Mouse (Mus musculus): ENCODE results near the gene Entpd6.

The Entpd6 gene

DNA sequence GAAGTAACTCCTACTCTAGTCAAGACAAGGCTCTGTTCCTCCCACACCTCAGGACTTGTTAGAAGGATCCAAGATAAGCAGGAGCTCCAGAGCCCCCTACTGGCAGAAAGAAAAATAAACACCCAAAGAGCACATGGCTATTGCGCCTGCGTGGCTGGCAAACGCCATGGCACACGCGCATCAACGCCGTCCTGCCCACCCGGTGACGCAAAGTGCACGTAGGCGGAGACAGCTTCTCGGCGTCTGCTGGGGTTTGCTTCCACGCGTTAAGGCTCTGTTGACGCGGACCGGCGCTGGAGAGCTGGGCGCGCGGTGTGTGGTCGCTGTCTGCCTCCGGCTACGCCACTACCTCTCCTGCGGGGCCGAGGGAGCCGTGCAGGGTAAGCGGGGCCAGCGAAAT, at the start of gene Entpd6:
TSS of gene Entpd6 (plus strand) at position 189 of the 400 bp plus-strand sequence.
- in situ Hi-C loops (cut with MboI) = loop anchor here (5.0 to 10.0 kb wide), 2 partner anchors 74 to 142 kb away; partner anchors contain the start of gene Apmap

DNA sequence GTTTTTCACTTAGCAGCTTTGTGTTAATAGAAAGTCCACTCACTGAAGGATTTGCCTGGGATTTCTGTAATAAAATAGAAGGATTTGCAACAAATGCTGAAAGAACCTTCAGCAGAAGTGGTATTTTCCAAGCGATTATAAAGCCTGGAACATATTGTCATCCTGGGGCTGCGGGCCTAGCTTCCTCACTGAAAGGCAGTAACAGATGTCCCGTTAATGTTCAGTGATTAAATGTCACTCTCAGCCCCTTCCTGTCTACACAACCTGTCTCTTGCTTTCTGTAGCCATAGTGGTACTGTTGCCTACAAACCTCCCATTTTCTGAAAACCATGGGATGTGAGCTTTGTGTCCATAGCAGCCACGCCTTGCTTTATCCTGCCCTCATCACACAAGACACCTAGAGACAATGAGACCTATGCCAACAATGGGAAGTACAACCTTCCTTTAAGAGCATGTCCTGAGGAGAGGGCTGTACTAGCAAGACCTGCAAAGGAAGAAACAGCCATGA, 36.6 kb upstream of the Entpd6 start:
- in situ Hi-C loops (cut with MboI) = no loop called here

DNA sequence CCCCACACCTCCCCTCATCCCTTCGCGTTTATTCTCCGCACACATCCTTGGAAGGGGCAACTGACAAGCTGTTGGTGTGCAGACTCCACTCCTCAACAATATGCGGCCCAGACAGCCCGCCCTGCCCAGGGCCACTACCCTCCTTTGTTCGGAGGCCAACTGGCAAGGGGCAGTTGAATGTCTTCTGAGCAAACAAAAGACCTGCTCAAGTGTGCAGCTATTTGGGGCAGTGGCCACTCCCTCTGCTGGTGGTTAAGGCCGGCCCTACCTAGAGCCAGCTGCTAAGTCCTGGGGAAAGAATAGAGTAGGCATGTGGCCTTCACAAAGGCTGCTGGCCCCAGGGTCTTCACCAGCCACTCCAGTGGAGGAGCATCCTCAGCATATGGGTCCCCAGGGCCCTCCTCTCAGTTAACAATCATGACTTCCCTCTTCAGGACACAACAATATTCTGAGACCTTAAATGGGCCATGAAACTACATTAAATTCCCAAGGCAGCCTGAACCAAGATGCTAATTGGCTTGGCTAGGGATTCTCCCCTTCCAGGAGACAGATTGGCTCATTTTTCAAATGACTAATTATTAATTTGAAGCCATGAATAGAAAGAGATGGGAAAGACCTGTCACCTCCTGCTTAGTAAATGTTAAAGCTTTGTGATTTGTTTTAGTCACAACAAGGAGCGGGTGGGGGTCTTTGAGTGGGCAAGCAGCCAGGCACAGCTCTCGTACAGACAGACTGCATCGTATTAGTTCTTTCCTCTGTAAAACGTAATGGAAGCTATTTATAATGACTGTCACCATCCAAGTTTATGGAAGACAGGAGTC, 12.9 kb upstream of the Entpd6 start:
- in situ Hi-C loops (cut with MboI) = no loop called here

DNA sequence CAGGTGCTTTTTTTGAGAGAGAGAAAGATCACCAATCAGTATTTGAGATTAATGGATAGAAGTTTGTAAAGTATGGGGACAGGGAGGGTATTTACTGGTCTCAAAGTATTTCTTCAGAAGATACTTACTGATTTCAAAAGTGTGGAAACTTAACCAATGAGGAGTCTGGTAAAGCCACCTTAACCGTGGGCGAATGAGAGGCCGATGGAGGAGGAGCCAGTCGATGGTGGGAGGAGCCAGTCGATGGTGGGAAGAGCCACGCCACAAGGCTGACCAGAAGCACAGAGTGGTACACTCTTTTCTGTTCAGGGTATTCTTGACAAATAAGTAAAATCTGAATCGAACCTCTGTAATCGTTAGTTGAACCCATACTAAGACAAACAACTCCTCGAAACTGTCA, 11.0 kb upstream of the Entpd6 start:
- in situ Hi-C loops (cut with MboI) = no loop called here

DNA sequence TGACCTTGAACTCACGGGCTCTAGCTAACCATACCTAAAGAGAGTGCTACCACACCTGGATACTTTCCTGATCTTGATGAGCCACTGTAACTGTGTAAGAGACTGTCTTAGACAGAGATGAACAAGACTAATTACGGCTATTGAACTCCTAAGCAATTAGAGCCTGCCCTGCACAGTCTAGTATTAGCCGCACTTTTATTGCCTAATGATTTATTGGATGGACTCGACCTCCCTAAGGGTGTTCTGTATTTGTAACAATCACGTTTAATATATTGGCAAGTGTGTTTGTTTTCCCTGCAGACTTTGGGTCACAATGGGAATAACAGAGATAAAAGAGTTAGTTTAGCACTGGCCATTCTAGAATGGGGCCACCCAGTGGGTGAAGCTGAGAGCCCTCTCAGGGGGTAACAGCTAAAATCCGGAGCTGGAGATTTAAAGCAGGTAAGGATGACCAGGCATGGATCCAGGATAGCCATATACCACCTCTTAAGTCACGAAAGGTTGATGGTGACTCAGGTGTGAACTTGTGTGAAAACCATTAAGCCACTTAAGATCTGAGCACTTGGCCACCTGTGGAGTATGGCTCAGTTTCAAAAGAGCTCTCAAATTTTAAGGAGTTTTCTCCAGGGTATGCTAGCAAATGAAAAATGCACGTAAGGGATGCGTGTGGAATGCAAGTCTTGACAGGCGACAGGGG, 8.5 kb upstream of the Entpd6 start:
- in situ Hi-C loops (cut with MboI) = loop anchor here (10.0 kb wide), 1 partner anchor 65 kb away; no protein-coding TSS in a partner anchor

DNA sequence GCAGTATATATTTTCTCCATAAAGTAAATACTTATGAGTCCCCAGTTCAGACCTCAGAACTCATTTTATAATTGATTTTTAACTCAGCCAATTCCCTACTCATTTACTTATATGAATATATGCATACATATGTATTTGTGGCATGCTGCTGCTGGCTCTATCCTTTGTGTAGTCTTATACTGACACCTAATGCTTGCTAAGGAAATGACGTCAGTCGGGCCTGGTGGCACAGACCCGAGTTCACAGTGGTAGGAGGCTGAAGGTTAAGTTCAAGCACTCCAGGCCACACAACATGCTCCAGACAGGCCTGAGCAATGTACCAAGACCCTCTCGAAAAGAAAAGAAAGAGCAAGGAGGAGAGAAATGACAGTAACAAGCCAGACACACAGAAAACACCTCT, 7.4 kb upstream of the Entpd6 start:
- in situ Hi-C loops (cut with MboI) = loop anchor here (10.0 kb wide), 1 partner anchor 67 kb away; no protein-coding TSS in a partner anchor

DNA sequence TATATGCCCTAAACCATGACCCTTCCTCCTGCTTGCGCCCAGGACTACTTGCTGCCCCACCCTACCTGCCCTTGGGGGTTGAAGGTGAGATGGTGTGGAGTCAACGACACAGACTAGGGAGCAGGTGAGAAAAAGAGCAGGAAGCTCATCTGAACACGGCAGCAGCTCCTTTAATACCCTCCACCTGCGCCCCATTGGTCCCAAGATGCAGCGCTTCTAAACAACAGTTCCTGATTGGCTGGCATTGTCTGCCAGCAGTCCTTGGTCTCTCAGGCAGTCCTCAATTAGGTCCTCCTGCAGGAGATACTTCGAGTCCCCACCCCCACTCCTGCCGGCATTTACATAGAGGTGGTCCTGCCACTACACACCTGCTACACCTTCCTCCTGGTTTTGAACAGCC, 3.8 kb upstream of the Entpd6 start:
- in situ Hi-C loops (cut with MboI) = loop anchor here (5.0 to 10.0 kb wide), 2 partner anchors 70 to 138 kb away; partner anchors contain the start of gene Apmap

DNA sequence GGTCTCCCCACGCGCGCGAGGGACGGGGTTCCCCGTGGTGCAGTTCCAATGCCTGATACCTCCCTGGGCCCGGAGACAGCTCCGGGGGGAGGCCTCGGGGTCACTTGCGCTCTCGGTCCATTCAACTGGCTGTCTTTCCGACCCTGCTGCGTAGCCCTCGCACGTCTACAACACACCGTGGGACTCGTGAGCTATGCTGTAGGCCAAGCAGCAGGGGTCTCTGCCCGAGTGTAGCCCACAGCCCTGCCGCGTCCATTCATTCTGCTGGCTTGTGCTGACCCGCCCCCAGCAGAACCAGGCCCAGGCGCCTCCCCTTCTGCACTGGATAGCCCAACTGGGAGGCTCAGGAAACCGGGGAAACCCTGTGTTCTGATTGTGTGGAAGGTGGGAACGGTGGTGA, 441 bp downstream of the Entpd6 start:
- in situ Hi-C loops (cut with MboI) = loop anchor here (5.0 to 10.0 kb wide), 2 partner anchors 74 to 142 kb away; partner anchors contain the start of gene Apmap

DNA sequence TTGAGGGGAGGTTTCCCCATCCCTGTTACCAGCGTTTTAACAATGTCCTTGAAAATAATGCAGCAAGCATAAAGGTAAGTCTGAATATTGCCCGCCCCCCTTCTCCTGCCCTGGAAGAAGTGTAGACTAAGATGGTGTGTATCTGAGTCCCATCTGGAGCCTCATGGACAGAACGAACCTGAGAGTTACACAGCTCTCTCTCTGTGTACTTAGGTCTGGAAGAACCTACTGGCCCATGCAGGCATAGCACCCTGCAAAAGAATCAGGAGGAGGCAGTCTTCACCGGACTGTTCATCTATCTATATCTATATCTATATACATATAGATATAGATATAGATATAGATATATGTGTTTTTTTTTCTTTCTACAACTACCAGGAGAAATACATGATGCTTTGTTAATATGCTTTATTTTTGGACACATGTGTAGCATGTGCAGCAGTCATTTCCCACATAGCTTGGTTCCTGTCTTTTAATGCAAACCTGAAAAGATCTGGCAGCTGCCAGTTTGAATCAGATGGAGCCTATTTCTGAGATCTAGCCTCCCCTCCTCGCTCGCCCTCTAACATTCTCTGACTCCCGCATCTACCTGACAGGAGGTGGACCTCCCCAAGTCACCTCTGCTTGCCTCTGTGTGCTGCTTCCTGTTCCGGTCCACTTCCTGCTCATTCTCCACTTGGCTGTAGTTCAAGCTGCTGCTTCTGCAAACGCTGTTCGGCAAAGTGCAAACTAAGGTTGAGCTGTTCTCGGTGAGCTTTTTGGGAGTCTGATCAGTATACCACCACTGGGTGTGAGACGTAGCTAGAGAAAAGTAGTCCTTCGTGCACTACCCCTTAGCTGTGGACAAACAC, 1.5 kb downstream of the Entpd6 start:
- in situ Hi-C loops (cut with MboI) = no loop called here

DNA sequence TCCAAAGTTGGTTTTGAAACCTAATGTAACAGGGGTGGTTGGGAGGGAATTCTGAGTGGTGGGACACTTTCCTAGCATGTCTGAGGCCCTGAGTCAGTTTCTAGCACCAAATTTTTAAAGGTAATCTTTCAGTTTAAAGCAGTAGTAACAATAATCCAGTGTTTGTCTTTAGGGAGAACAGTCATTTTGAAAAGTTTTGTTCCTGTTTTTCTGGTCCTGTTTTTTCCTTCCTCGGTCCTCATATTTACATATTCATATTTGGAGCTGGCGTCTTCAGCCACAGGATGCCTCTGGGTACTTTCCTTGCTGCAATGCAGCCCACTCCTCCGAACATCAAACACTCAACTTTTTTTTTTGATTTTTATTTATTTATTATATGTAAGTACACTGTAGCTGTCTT, 6.2 kb downstream of the Entpd6 start:
- in situ Hi-C loops (cut with MboI) = no loop called here

DNA sequence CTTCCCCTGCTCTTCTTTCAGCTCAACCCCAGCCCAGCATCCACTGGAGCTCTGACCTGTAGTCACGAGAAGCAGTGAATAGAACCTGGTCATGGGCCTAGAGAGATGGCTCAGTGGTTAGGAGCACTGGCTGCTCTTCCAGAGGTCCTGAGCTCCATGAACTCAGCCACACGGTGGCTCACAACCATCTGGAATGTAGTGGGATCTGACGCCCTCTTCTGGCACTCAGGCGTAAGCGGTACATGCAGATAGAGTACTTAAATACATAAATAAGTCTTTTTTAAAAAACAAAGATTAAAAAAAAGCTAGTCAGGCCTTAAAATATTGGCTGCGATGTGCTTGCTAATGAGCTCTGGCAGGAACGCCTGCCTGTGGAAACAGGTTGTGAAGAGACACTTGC, 12.6 kb downstream of the Entpd6 start:
- in situ Hi-C loops (cut with MboI) = no loop called here

DNA sequence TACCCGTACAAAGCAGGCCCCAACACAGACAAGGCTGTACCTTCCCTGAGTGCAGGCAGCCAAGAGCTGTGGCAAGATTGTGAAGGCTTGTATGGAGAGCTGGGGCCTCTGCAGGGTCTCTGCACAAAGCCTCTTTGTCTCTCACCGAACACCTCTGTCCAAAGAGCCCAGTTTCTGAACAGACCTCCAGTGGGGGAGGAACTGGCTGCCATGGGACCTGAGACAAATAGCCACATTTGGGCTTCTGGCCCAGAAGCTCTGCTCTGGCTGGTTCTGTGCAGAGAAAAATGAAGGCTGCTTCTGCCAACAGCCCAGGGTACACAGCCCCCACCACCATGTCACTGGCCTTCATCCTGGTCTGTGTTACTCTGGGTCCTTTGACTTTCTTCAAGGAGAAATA, 16.8 kb downstream of the Entpd6 start:
- in situ Hi-C loops (cut with MboI) = no loop called here

DNA sequence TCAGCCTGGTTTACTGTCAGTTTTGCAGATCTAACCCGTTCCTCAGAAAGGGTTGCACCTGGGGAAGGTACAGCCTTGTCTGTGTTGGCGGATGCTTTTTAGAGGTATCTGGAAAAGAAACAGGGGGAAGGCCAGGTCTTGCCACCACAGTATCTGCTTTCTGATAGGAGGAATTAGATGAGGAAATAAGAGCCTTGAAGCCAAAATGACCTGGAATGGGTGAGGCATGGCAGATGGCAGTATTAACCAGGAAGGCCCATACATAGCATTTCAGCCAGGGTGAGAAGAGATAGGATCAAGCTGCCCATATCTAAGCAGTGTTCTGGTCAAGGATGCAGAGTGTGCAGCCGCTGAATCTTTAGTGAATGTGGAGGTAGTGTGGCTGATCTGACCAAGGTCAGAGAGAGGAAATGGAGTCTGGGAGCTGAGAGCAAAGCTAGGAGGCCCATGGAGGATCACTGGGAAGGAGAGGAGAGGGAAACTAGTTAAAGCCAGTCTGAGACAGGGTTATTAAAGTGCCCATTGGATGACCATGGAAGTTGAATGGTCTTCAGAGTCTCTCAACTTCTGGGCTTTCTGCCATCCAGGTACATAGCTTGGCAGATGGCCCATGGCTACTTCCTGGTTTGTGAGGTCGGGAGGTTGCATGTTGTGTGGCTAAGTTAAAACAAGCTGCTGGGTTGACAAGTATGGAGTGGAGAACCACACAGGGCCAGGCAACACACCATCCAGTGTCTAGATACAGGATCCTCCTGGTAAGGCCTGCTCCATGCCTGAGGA, 17.4 kb downstream of the Entpd6 start:
- in situ Hi-C loops (cut with MboI) = no loop called here

DNA sequence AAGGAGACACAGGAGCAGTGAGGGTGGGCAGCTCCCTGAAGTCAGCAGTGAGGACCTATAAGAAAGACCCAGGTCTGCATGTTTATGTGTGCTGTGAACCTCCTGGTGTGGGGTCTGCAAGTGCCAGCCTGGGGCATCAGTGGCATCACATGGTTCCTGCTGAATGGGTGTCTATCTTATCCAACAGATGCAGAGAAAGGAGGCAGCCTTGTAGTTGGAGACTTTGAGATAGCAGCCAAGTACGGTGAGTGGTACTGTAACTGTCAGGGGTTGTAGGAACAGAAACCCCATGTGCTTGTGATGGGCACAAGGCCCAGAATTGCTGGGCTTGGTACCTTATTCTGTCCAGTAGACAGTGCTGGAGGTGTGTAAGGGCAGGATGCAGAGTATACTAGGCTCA, 19.8 kb downstream of the Entpd6 start:
- in situ Hi-C loops (cut with MboI) = no loop called here

DNA sequence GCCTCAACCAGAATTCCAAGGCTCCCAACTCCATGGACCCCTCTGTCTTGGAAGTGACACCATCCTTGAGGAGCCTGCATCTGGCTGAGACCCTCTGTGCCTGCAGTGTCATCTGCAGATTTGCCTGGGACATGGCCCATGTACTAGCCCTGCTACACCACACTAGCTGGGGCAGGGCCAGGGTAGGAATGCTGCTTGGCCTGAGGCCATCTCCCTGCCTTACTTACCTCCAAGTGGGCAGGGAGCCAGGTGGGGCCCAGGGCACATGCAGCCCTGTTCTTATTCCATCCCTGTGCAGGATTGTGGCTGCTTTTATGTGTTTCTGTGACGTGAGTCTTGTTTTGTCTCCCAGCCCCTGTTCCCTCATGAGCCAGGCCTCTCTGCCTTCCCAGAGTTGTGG, 21.9 kb downstream of the Entpd6 start:
- in situ Hi-C loops (cut with MboI) = no loop called here

DNA sequence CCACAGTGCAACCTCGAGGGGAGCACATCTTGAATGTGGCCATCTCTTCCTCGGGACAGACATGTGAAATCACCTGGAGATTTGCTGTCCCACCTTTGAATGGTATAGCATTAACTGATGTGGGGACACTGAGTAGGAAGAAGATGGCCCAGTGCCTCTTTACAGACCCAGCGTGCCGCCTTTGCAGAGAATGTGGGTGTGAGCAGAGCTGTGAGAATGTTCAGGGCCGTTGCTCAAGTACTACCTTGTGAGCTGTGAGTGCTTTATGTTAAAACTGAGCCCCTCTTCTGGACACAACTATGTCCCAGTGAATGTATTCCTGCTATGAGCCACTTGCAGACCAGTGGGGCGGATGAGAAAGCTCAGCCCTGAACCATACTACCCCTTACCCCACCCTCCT, 22.3 kb downstream of the Entpd6 start:
- in situ Hi-C loops (cut with MboI) = no loop called here

DNA sequence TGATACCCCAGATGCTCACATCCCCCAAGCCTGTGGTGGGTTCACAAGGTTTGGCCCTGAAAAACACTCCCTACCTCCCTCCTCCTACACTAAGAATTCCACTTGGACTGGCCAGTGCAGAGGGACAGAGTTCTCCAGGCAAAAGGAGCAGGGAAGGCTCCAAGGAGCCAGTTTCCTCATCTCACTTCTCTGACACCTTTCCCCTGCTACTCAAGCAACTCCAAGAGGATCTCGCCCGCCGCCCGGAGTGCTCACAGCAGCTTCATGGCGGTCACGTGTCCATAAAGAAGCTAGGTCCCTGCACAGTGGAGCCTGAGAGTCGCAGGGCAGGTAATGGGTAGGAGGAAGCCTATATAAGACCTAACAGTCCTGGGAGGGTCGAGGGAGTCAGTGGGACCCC, 23.2 kb downstream of the Entpd6 start:
- in situ Hi-C loops (cut with MboI) = no loop called here

DNA sequence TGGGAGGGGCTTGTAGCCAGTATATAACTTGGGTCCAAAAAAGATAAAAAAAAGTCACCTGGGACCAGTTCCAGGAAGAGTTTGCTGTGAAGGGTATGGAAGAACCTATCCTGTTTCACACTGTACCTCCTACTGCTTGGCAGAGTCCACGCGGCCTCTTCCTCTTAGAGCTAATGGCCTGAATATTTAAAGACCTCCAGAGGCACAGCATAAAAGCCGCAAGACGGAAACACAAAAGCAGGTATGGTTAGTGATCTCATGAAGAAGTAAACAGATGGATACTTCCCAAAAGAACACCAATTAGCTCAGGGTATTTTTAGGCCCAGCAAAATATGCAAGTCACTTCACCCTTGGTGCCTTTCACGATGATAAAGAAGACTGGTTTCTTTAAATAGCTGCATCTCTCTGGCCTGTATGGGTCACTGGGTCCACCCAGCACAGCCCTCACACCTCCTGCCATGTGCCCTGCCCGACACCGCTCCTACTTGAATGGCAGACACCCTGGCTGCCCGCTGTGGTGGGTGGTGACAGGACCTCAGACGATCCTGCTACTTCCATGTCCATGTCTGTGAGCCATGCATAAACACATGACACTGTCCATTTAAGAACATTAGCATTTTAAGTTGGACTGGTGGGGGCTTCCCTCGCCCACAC, 23.8 kb downstream of the Entpd6 start:
- in situ Hi-C loops (cut with MboI) = no loop called here

DNA sequence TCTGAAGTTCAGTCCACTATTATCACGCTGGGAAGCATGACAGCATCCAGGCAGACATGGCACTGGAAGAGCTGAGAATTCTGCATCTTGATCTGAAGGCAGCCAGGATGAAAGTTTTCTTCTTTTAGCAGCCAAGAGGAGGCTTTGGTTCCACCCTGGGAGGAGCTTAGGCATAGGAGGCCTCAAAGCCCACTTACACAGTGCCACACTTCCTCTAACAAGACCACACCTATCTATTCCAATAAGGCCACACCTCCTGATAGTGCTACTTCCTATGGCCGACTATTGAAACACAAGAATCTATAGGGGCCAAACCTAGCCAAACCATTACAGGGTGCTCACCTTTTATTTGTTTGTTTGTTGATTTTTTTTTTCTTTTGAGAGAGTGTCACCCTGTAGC, 34.0 kb downstream of the Entpd6 start:
- in situ Hi-C loops (cut with MboI) = no loop called here
